Mouse (Mus musculus): ENCODE measurements around the gene Btbd35f30. TPM values are rescaled to one million over a fixed set of nuclear protein-coding genes. Genes with fewer than 3 reads are reported as not detected.
"Not testable (repeated sequence)": the region's sequence is repeated elsewhere in the genome, so short reads cannot be mapped to it uniquely, and the experiment has no call there.

Gene Btbd35f30
- polyA plus RNA-seq (2015; fragmentation: Nextera tagmentation; extraction: Ambion mirVana): not detected in 2 replicates

- not testable (repeated sequence) for H3K9ac ChIP-seq (ENCODE audit: low read length); H3K36me3 ChIP-seq (ENCODE audit: control insufficient read depth, insufficient read depth, low read length); H3K27me3 ChIP-seq (ENCODE audit: control insufficient read depth, insufficient read depth, low read depth, low read length); H3K9me3 ChIP-seq (ENCODE audit: control insufficient read depth, low read length); H3K27ac ChIP-seq (ENCODE audit: low read length); H3K4me3 ChIP-seq (ENCODE audit: low read length); H3K4me2 ChIP-seq (ENCODE audit: low read depth, low read length); ATAC-seq (ENCODE audit: low read depth); H3K4me1 ChIP-seq (replicated peaks; ENCODE audit: control insufficient read depth, insufficient read depth, low read length)
- no CpG with 5 or more reads among the region's 4 CpGs for WGBS
Measured at GRCm38 (mm10) chrX:32894325-32894724, at the start of gene Btbd35f30. Gene Btbd35f30 (plus strand): TSS chrX:32894625.

- ATAC-seq (ENCODE audit: low read depth); H3K27me3 ChIP-seq (ENCODE audit: control insufficient read depth, insufficient read depth, low read depth, low read length); H3K4me2 ChIP-seq (ENCODE audit: low read depth, low read length); H3K4me1 ChIP-seq (replicated peaks; ENCODE audit: control insufficient read depth, insufficient read depth, low read length); H3K27ac ChIP-seq (ENCODE audit: low read length); H3K9ac ChIP-seq (ENCODE audit: low read length); H3K36me3 ChIP-seq (ENCODE audit: control insufficient read depth, insufficient read depth, low read length); H3K4me3 ChIP-seq (ENCODE audit: low read length); H3K9me3 ChIP-seq (ENCODE audit: control insufficient read depth, low read length): not testable (repeated sequence)
- no CpG with 5 or more reads among the region's 1 CpGs for WGBS
Measured at GRCm38 (mm10) chrX:32941468-32941867, 47.0 kb downstream of the Btbd35f30 start, which contains the start of gene Gm21789. Gene Gm21789 (plus strand): TSS chrX:32941768.

Other genes starting within 250 kb of the Btbd35f30 start
- gene Gm5926, start 243.9 kb upstream of the Btbd35f30 start, polyA plus RNA-seq (2015; fragmentation: Nextera tagmentation; extraction: Ambion mirVana): not detected in 2 replicates
- gene Btbd35f21, start 168.5 kb upstream of the Btbd35f30 start, polyA plus RNA-seq (2015; fragmentation: Nextera tagmentation; extraction: Ambion mirVana): not detected in 2 replicates
- gene Gm21789, start 47.1 kb downstream of the Btbd35f30 start, polyA plus RNA-seq (2015; fragmentation: Nextera tagmentation; extraction: Ambion mirVana): not detected in 2 replicates
- not detected in 2 replicates for gene Btbd35f5, start 79.3 kb downstream of the Btbd35f30 start, polyA plus RNA-seq (2015; fragmentation: Nextera tagmentation; extraction: Ambion mirVana)

Data from lung, embryonic 16.5 days (tissue).